Mouse (Mus musculus) v-Abl transformed pro-B cells (cell line): ENCODE results near the gene Nynrin.

ENCODE experiments used
- in situ Hi-C, 2 experiments: fragments of 400-800 bp; cut with MboI; formaldehyde crosslinking; loops; one replicate each; pipeline ENCODE4 v1.15.1; 2025; ENCODE audit not compliant: unreplicated experiment in 2 of 2

Nynrin gene

DNA sequence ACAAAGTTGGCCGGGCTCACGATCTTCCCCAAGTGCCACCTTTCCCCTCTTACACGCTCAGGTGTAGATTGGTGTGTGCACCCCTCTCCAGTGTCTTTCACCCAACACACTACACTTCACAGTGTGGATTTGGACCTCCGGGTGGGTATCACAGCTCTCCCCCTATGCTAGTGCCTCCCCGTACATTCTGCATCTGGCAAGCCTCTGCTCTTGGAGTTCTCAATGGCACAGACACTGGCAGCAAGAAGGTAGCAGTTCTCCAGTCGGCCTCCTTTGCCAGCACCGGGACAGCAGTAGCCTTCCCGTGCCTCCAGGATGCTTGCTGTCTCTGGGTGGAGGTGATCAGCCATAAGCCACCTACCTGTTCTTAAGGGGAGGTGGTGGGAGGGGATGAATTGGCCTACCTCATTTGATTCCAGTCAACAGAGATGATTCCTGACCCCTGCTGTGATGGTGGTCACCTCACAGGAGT, 19.5 kb downstream of the Nynrin start:
- in situ Hi-C loops: loop anchor here (5.0 to 25.0 kb wide), 2 partner anchors 49 to 439 kb away; no protein-coding TSS in a partner anchor

GRCm38 (mm10) chr14:55873714-55874683, 20.2 kb downstream of the Nynrin start:
- in situ Hi-C loops: loop anchor here (5.0 to 25.0 kb wide), 2 partner anchors 48 to 438 kb away; no protein-coding TSS in a partner anchor

DNA sequence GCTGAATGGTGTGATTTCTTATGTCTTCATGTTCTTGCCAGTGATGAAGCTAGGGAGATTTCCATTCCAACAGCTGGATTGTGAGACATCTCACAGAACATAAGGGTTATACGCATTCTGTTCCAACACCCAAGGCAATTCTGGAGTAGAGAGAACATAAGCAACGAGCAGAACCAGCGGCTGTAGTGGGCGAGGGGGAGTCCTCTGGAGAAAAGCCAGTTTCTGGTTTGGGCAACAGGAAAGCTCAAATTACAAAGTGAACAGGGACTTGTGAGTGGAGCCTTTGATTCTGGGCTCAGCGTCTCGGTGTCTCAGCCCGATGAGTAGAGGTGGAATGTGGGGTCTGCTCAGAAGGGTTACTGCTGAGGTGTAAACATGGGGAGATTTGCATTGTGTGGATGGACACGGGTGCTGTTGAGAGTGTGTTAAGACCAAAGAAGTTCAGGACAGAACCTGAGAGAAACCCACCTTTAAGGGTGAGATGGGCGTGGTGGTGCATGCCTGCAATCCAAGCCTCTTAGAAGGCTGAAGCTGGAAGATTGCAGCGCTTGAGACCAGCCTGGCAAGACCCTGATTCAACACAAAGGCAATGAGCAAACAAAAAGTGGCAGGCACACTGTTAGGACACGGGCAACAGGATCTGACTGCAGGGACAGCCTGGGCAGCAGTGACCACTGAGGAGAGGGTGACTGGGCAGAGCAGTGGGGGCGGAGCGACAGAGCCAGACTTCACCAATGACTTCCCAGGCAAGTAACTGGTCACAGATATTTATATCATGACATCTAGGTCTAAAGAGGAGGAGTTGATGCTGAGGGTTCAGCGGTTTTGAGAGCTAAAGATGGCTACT, 23.9 kb downstream of the Nynrin start:
- in situ Hi-C loops: loop anchor here in 1 of 2 experiments (5.0 to 25.0 kb wide), 3 partner anchors 45 to 910 kb away; partner anchors contain the start of genes Gmpr2, Mdp1, Nedd8 and Pspc1

- in situ Hi-C loops: loop anchor here in 1 of 2 experiments (5.0 to 25.0 kb wide), 3 partner anchors 44 to 909 kb away; partner anchors contain the start of genes Gmpr2, Mdp1, Nedd8 and Pspc1
These were observed 24.6 kb downstream of the Nynrin start for GRCm38 (mm10) chr14:55878316-55878940.

GRCm38 (mm10) chr14:55879623-55880022, 25.8 kb downstream of the Nynrin start:
- in situ Hi-C loops: loop anchor here in 1 of 2 experiments (5.0 to 25.0 kb wide), 3 partner anchors 43 to 908 kb away; partner anchors contain the start of genes Gmpr2, Mdp1, Nedd8 and Pspc1

DNA sequence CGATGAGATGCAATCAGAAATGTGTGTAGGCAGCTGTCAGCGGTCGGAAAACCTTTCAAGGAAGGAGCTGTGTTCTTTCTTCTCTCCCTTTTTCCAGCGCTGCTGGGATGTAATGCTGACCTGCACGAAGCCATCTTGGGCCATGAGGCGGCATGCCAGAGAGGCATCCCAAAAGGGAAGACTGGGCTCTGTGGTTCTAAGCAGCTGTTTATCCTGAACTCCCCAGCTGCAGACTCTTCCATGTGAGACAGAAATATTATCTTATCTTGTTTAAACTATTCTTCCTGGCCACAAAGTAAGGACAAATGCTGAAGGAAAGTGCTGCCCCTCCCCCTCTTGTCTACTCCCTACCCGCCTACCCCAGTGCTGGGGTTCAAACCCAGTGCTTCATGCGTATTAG, 27.2 kb downstream of the Nynrin start:
- in situ Hi-C loops: loop anchor here in 1 of 2 experiments (25.0 kb wide), 2 partner anchors 219 to 906 kb away; partner anchors contain the start of genes Gmpr2, Mdp1, Nedd8 and Pspc1

GRCm38 (mm10) chr14:55882171-55882641, 28.4 kb downstream of the Nynrin start:
- in situ Hi-C loops: loop anchor here in 1 of 2 experiments (25.0 kb wide), 2 partner anchors 220 to 905 kb away; partner anchors contain the start of genes Gmpr2, Mdp1, Nedd8 and Pspc1

- in situ Hi-C loops: loop anchor here in 1 of 2 experiments (25.0 kb wide), 2 partner anchors 221 to 904 kb away; partner anchors contain the start of genes Gmpr2, Mdp1, Nedd8 and Pspc1
These were observed 29.4 kb downstream of the Nynrin start for GRCm38 (mm10) chr14:55883149-55883661.

GRCm38 (mm10) chr14:55883663-55884062, 29.9 kb downstream of the Nynrin start:
- in situ Hi-C loops: loop anchor here in 1 of 2 experiments (25.0 kb wide), 2 partner anchors 221 to 904 kb away; partner anchors contain the start of genes Gmpr2, Mdp1, Nedd8 and Pspc1

DNA sequence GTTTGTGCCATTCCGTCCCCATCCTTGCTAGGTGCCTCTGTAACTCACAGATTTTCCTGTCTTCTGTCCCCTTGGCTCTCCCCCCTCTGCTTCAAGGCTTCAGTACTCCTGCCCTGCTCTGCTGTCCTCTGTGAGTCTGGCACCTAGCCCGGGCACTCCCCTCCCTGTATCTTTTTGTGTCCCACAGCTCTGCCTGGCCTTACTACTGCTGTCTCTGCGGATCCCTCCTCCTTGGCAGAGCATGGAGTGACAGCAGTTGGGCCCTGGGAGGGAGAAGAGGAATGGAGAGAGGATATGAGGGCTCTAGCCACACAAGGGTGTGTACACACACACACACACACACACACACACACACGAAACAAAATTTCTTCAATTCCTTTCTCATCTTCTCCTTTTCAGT, 30.4 kb downstream of the Nynrin start, which contains the start of gene Cbln3:
Gene Cbln3, minus strand, starts transcription at position 227 of the 400 bp plus-strand sequence.
- in situ Hi-C loops: loop anchor here in 1 of 2 experiments (25.0 kb wide), 2 partner anchors 222 to 903 kb away; partner anchors contain the start of genes Gmpr2, Mdp1, Nedd8 and Pspc1

- in situ Hi-C loops: loop anchor here in 1 of 2 experiments (25.0 kb wide), 2 partner anchors 222 to 903 kb away; partner anchors contain the start of genes Gmpr2, Mdp1, Nedd8 and Pspc1
These were observed 30.9 kb downstream of the Nynrin start, which contains the start of gene Khnyn for GRCm38 (mm10) chr14:55884713-55885113. Khnyn (plus strand) TSS chr14:55884947.

DNA sequence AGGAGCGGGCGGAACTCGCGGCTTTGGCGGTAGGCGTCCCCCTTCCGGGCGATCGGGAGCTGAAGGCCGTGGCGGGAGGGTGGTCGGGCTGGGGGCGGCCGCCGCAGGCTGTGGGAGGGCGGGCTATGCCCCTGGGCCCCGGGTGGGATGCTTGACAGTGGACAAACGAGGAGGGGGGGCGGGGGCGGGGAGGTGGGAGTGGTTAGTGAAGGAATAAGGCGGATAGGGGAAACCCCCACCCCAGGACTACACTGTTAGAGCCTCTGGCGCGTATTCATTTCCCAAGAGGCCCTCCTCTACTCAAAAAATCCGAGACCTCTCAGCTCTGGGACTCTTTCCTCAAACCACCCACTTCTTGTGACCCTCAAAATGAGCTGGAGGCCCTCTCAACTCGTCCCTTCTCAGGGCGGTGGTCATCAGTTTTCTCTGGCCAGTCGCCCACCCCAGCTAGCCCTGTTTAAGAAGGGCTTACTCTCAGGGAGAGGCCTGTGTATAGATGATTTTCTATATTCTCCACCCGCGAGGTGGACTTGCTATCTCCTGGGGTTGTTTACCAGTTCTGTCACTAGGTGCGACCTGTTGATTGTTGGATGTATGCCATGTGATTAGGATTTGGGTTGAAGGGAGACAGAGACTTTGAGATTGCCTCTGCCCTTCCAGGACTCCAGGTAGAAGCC, 31.4 kb downstream of the Nynrin start:
- in situ Hi-C loops: loop anchor here in 1 of 2 experiments (25.0 kb wide), 2 partner anchors 223 to 902 kb away; partner anchors contain the start of genes Gmpr2, Mdp1, Nedd8 and Pspc1

- in situ Hi-C loops: loop anchor here in 1 of 2 experiments (25.0 kb wide), 2 partner anchors 224 to 901 kb away; partner anchors contain the start of genes Gmpr2, Mdp1, Nedd8 and Pspc1
These were observed 32.0 kb downstream of the Nynrin start for GRCm38 (mm10) chr14:55885791-55886271.

DNA sequence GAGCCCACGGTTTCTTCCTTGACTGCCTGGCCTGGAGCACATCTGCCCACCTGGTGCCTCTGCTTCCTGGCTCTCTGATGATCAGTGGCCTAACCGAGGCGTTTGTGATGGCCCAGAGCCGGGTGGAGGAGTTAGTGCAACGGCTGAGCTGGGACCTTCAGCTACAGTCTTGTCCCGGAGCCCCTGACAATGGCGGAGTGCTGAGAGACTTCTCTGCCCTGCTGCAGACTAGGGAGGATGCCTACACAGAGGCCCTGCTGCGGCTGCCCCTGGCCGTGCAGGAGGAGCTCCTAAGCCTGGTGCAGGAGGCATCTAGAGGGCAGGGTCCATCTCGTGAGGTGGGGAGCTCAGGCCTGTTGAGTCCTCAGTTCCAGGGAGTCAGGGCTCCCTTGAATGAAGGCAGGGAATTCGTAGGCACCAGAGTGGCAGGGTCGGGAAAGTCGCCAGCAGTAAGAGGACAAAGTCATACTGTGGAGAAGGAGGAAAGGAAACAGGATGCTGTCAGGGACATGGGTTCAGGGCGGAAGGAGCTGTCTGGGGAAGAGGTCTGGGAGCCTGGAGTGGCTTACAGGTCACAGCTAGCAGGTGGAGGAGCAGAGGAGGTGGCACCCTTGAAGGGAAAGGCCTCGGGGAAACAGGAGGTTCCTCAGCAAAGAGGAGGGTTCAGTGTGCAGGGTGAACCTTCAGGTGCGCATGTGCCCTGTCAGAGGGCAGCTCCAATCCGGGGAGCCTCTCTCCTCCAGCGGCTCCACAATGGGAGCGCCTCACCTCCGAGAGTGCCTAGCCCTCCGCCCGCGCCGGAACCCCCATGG, 33.0 kb downstream of the Nynrin start:
- in situ Hi-C loops: loop anchor here in 1 of 2 experiments (25.0 kb wide), 2 partner anchors 224 to 901 kb away; partner anchors contain the start of genes Gmpr2, Mdp1, Nedd8 and Pspc1

DNA sequence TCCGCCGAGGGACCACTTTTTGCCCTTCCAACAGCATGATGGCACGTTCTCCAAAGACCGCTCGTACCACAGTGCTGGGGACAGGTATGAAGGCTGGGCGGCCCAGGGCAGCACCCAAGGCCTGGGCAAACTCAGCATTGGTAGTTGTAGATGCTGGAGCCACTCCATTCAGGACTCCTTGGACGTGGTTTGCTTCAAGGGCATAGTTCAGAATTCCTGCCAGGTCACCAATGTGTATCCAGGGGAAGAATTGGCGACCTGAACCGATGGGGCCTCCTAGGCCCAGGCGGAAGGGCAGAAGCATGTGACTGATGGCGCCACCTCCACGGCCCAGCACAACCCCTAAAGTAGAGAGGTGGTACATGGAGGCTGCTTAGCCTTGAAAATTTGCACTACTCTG, 43.9 kb downstream of the Nynrin start:
- in situ Hi-C loops: loop anchor here in 1 of 2 experiments (25.0 kb wide), 2 partner anchors 235 to 890 kb away; partner anchors contain the start of genes Gmpr2, Mdp1, Nedd8 and Pspc1

DNA sequence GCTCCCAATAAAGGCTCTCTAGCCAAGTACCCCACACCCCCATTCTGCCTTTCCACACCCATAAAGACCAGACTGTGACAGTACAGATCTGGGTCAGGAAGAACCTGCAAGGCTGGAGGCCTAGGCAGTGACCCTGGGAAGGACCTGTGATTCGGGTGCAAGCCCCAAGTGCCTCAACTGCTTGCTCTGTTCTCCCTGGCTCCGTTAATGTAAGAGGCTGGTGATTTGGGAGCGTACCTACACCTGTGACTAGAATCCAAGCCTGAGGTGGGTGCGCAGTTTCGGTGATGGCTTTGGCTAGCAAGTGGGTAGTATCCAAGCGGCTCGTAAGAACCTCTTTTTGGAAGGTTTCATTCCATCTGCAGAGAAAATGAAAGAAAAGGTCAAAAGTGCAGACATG, 45.1 kb downstream of the Nynrin start:
- in situ Hi-C loops: loop anchor here in 1 of 2 experiments (25.0 kb wide), 2 partner anchors 237 to 888 kb away; partner anchors contain the start of genes Gmpr2, Mdp1, Nedd8 and Pspc1
